Mouse (Mus musculus) heart, embryonic 16.5 days (tissue): ENCODE measurements at regions not wholly inside any gene's neighbourhood (a gene's known extent, or its start where the extent isn't known, plus 50 kb on each side); places are given as distances from the start of the nearest gene placed in this dataset.

Source experiments
- ATAC-seq: fragments of 200-750 bp; cut with Nextera tagmentation; replicated peaks from 2 replicates; pipeline ENCODE4 v1.8.0; 2017; ENCODE audit warnings: moderate number of reproducible peaks; ENCODE audit not compliant: insufficient read depth, low FRiP score; ENCODE audit errors: extremely low read depth
- H3K27ac ChIP-seq: fragments of 300-500 bp; sonication (generic); 2 replicates; pipeline ENCODE4 v1.5.1; 2014; ENCODE audit warnings: mild to moderate bottlenecking, low read length, control low read depth, moderate library complexity
- H3K27me3 ChIP-seq: fragments of 300-500 bp; sonication (generic); 2 replicates; pipeline ENCODE4 v1.6.1; 2014; ENCODE audit warnings: low read length, mixed read lengths; ENCODE audit not compliant: control insufficient read depth, insufficient read depth
- H3K36me3 ChIP-seq: fragments of 300-500 bp; sonication (generic); 2 replicates; pipeline ENCODE4 v1.6.1; 2014; ENCODE audit not compliant: control insufficient read depth, insufficient read depth
- H3K4me1 ChIP-seq: fragments of 300-500 bp; sonication (generic); 2 replicates; pipeline ENCODE4 v1.6.1; 2014; ENCODE audit warnings: low read length, mixed read lengths; ENCODE audit not compliant: control insufficient read depth, insufficient read depth
- H3K4me2 ChIP-seq: fragments of 300-500 bp; sonication (generic); 2 replicates; pipeline ENCODE4 v1.6.1; 2014; ENCODE audit warnings: low read depth, mild to moderate bottlenecking, control low read depth, low read length
- H3K4me3 ChIP-seq: fragments of 300-500 bp; sonication (generic); 2 replicates; pipeline ENCODE4 v1.5.1; 2014; ENCODE audit warnings: mild to moderate bottlenecking, control low read depth, low read length
- H3K9ac ChIP-seq: fragments of 300-500 bp; sonication (generic); 2 replicates; pipeline ENCODE4 v1.6.1; 2014; ENCODE audit warnings: low read length, control low read depth
- H3K9me3 ChIP-seq: fragments of 300-500 bp; sonication (generic); replicated peaks from 2 replicates; pipeline ENCODE4 v1.6.1; 2016; ENCODE audit warnings: low read length; ENCODE audit not compliant: control insufficient read depth
- WGBS: fragments of 180-500 bp; shearing (Covaris S2); extraction: QIAGEN DNeasy Blood & Tissue Kit; methylation state at CpG from one replicate; pipeline ENCODE4 v1.1.7; 2014; 5-methylcytosine and 5-hydroxymethylcytosine counted together

GRCm38 (mm10) chr7:88185120-88185796 is 92.6 kb upstream of the Ctsc start:
- no peak overlapping the region for H3K27ac ChIP-seq
- WGBS = 58% methylated on average over 6 of the region's 6 CpGs
- H3K36me3 ChIP-seq = no peaks in the 10 kb centered on the region
- no peak overlapping the region for H3K4me2 ChIP-seq
- no peaks in the 10 kb centered on the region for H3K4me1 ChIP-seq
- ATAC-seq = no peak
- no peak overlapping the region for H3K9ac ChIP-seq
- no peaks in the 10 kb centered on the region for H3K27me3 ChIP-seq
- no peak overlapping the region for H3K4me3 ChIP-seq
- no peaks in the 10 kb centered on the region for H3K9me3 ChIP-seq

DNA sequence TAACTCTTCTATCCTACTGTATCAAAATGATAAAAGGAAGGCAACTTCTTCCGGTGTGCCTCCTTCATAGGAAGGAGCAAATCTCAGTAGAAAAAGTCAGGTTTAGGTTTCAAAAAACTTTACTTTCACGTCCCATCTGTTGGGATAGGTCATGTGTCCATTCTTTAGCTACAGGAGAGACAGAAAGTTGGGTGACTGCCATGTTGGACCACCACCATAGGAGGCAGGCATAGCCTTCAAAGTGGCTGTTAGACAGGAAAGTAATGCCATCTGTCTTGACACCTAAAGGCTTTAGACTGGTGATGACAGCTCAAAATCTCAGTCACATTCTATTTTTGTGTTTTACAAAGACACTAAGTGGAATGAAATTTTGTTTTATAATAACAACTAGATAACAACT is 90.3 kb upstream of the Ctsc start:
- no peaks in the 10 kb centered on the region for H3K9me3 ChIP-seq
- WGBS = 48% methylated on average over 2 of the region's 2 CpGs
- no peak overlapping the region for H3K4me3 ChIP-seq
- H3K36me3 ChIP-seq = no peaks in the 10 kb centered on the region
- H3K9ac ChIP-seq = no peak overlapping the region
- no peak overlapping the region for H3K27ac ChIP-seq
- no peaks in the 10 kb centered on the region for H3K27me3 ChIP-seq
- no peak overlapping the region for H3K4me2 ChIP-seq
- peak; percentile 58; the same call in 1 of the 2 replicates for ATAC-seq
- no peaks in the 10 kb centered on the region for H3K4me1 ChIP-seq

DNA sequence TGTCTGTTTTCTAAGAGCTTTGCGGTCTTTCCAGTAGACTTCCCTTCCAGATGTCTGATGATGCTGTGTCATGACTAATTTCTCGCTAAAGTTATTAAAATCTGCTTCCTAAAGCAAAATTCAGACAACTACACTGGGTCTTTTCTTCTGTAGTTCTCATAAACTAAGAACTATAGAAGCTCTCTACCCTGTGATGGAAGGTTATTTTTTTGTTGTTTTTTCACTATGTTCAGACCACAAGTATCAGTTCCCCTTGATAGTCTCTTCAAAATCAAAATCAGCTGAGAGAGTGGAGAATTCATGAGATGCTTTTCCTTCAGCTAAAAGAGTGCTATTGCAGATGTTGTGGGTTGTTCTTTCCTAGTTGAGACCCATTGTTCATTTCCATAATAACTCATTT is 85.1 kb upstream of the Ctsc start:
- Histone ChIP-seq H3K36me3 (no peaks in the 10 kb centered on the region), H3K4me2 (no peak overlapping the region), H3K27ac (no peak overlapping the region), H3K9ac (no peak overlapping the region), H3K27me3 (no peaks in the 10 kb centered on the region), H3K9me3 (no peaks in the 10 kb centered on the region), H3K4me3 (no peak overlapping the region), H3K4me1 (no peaks in the 10 kb centered on the region)
- 78% methylated on average over 2 of the region's 2 CpGs for WGBS
- no peak for ATAC-seq

- H3K27ac ChIP-seq = no peak overlapping the region
- no peak overlapping the region for H3K4me2 ChIP-seq
- no peak for ATAC-seq
- no peaks in the 10 kb centered on the region for H3K27me3 ChIP-seq
- H3K36me3 ChIP-seq = no peaks in the 10 kb centered on the region
- H3K9ac ChIP-seq = no peak overlapping the region
- WGBS = 41% methylated on average over 4 of the region's 4 CpGs
- H3K4me3 ChIP-seq = no peak overlapping the region
- H3K9me3 ChIP-seq = no peaks in the 10 kb centered on the region
- H3K4me1 ChIP-seq = no peaks in the 10 kb centered on the region
These were observed 78.8 kb upstream of the Ctsc start for GRCm38 (mm10) chr7:88199043-88199442.

- no peak overlapping the region for H3K9ac ChIP-seq
- no peaks in the 10 kb centered on the region for H3K9me3 ChIP-seq
- H3K27me3 ChIP-seq = no peaks in the 10 kb centered on the region
- H3K4me1 ChIP-seq = no peaks in the 10 kb centered on the region
- no peak for ATAC-seq
- no peak overlapping the region for H3K4me3 ChIP-seq
- H3K36me3 ChIP-seq = no peaks in the 10 kb centered on the region
- WGBS = 69% methylated on average over 5 of the region's 5 CpGs
- H3K4me2 ChIP-seq = no peak overlapping the region
- no peak overlapping the region for H3K27ac ChIP-seq
These were observed 77.9 kb upstream of the Ctsc start for GRCm38 (mm10) chr7:88199929-88200538.

GRCm38 (mm10) chr7:88201658-88202364 is 76.1 kb upstream of the Ctsc start:
- Histone ChIP-seq H3K9me3 (no peaks in the 10 kb centered on the region), H3K36me3 (no peaks in the 10 kb centered on the region), H3K27me3 (no peaks in the 10 kb centered on the region), H3K4me2 (no peak overlapping the region), H3K4me1 (no peaks in the 10 kb centered on the region), H3K4me3 (no peak overlapping the region), H3K27ac (no peak overlapping the region), H3K9ac (no peak overlapping the region)
- WGBS = 81% methylated on average over 3 of the region's 3 CpGs
- no peak for ATAC-seq

DNA sequence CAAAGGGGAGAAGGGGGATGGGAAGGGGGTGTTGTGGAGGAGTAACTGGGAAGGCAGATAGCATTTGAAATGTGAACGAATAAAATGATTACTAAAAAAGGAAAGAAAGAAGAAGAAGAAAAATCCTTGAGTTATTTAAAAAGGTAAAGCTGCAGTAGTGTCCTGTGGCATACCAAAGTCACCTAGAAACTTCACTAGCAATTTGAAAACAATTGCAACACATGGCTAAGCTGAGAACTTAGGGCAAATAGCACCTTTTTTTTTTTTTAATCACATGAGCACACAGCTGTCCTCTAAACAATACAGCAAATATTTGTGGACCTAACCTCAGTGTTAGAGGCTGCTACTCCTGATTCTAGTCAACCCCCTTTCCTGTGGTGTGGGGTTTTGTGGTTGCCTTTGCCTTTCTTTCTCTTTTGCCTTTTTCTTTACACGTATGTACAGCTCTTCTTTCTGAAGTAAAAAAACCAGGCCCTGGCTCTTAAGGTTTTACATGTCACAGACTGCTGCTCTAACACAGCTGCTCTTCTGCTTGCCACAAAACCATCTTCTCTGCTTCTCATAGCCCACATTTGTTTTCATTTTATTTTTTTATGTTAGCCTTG is 71.6 kb upstream of the Ctsc start:
- WGBS = 36% methylated on average over 2 of the region's 2 CpGs
- Histone ChIP-seq H3K36me3 (no peaks in the 10 kb centered on the region), H3K4me1 (no peaks in the 10 kb centered on the region; the same call in 1 of the 2 replicates), H3K9ac (no peak overlapping the region), H3K4me3 (no peak overlapping the region), H3K9me3 (no peaks in the 10 kb centered on the region; the same call in 1 of the 2 replicates), H3K27ac (no peak overlapping the region), H3K27me3 (no peaks in the 10 kb centered on the region), H3K4me2 (no peak overlapping the region)
- ATAC-seq = peak; percentile 41; the same call in 1 of the 2 replicates

DNA sequence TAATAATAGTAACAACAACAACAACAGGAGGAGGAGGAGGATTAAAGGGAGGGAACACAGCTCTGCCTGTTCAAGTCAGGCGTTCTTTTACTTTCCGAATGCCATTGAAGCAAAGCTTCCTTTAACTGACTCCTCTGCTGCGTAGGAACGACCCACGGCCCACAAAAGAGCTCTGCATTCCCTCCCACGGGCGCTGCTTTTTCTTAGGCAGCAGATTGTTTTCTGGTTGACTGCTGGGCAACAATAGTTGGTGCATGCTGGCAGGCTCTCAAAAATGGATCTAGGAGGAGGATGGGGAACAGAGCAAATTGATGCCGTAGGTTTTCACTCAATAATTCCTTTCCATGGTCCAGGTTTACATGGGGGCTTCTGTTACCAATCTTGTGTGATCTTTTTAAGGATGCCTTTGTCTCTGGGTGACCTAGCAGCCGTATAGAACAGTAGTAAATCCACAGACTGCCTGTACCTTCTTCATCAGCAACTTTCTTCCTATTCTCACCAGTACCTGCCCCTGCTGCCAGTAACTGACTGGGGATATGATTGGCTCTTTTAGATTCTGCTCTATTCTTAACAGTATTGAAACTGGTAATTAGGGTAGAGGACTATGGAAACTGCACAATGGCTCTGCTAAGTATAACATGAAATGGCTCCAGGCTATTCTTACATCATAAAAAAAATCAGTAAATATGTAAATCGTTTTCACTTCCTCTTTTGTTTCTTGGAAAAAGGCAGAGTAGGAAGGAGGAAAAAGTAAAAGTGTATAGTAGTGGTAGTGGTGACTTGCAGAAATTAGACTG is 70.8 kb upstream of the Ctsc start:
- H3K27me3 ChIP-seq = no peaks in the 10 kb centered on the region
- no peak overlapping the region for H3K9ac ChIP-seq
- H3K36me3 ChIP-seq = no peaks in the 10 kb centered on the region
- no peak overlapping the region for H3K4me3 ChIP-seq
- no peak overlapping the region; the same call in 1 of the 2 replicates for H3K4me2 ChIP-seq
- H3K27ac ChIP-seq = peak overlapping the region; percentile 57
- H3K4me1 ChIP-seq = no peaks in the 10 kb centered on the region; the same call in 1 of the 2 replicates
- ATAC-seq = no peak
- no peaks in the 10 kb centered on the region; the same call in 1 of the 2 replicates for H3K9me3 ChIP-seq
- WGBS = 51% methylated on average over 10 of the region's 10 CpGs
